Mouse (Mus musculus): Measurements from ENCODE around the gene Usp47. TPM values are rescaled to one million over a fixed set of nuclear protein-coding genes. Genes with fewer than 3 reads are reported as not detected.

Gene Usp47
- total RNA-seq (2012; rRNA removed) (47.8 and 51.1 TPM in 2 replicates), polyA plus RNA-seq (2012; ENCODE audit: insufficient read depth in 1 of 2, insufficient read length in 2 of 2, low read depth in 1 of 2, low replicate concordance in 2 of 2, missing spikeins in 1 of 2) (100 to 1,000 TPM in 1 of 2 experiments, 10 to 100 TPM in 1; 37.3 to 122 TPM)

GRCm38 (mm10) chr7:112023150-112023600 is at the start of gene Usp47:
Usp47 (plus strand) TSS chr7:112023504.
- peaks cover 0 to 24% of the 10 kb centered on the region in 2 experiments; a peak in 2 of 4 replicates for H3K36me3 ChIP-seq (ENCODE audit: control insufficient read depth in 1 of 2, insufficient read depth in 2 of 2, low read length in 2 of 2)
- peak within 1 kb of the TSS; percentile 90 for H3K9ac ChIP-seq (ENCODE audit: control insufficient read depth, low read depth, low read length, poor library complexity, severe bottlenecking)
- peaks cover 8 to 9% of the 10 kb centered on the region in 2 experiments for H3K4me1 ChIP-seq (ENCODE audit: control insufficient read depth in 1 of 2, insufficient read depth in 2 of 2, low read length in 2 of 2)
- H3K79me2 ChIP-seq (ENCODE audit: control insufficient read depth, insufficient read depth, low read length, poor library complexity), result peaks cover 46% of the 10 kb centered on the region
- H3K27ac ChIP-seq (ENCODE audit: control insufficient read depth, low read depth, low read length), result peak within 1 kb of the TSS; percentile 86
- peak within 1 kb of the TSS; percentile 74 to 95 for H3K4me3 ChIP-seq (ENCODE audit: control insufficient read depth in 1 of 2, insufficient read depth in 1 of 2, low read depth in 2 of 2, low read length in 2 of 2)
- TF ChIP-seq HCFC1 (IDR thresholded peaks at IDR 0.05; ENCODE audit: low read depth, low read length) (peak; percentile 75), MAZ (IDR thresholded peaks at IDR 0.05; ENCODE audit: low read depth, low read length) (peak; percentile 55; the same call in 1 of the 2 replicates), JUND (IDR thresholded peaks at IDR 0.05; ENCODE audit: low read depth, low read length) (no peak), ELF1 (IDR thresholded peaks at IDR 0.05; ENCODE audit: low read depth, low read length) (no peak), MYB (IDR thresholded peaks at IDR 0.05; ENCODE audit: low read depth, low read length) (no peak), MXI1 (IDR thresholded peaks at IDR 0.05; ENCODE audit: low read depth, low read length) (0 out of 2 replicates have a peak, but pooled peaks have one; percentile 8), CHD2 (IDR thresholded peaks at IDR 0.05; ENCODE audit: low read length) (peak; percentile 91), TCF12 (IDR thresholded peaks at IDR 0.05; ENCODE audit: low read depth, low read length) (peak; percentile 42; the same call in 1 of the 2 replicates), MAFK (IDR thresholded peaks at IDR 0.05; ENCODE audit: borderline replicate concordance, low read depth, low read length) (no peak), ZMIZ1 (IDR thresholded peaks at IDR 0.05; ENCODE audit: low read depth, low read length) (0 out of 2 replicates have a peak, but pooled peaks have one; percentile 54), CTCF (IDR thresholded peaks at IDR 0.05 in 2 of 3, conservative IDR thresholded peaks at IDR 0.05 in 1 of 3; ENCODE audit: control insufficient read depth in 1 of 3, insufficient read depth in 1 of 3, low read depth in 2 of 3, low read length in 3 of 3, poor library complexity in 1 of 3, severe bottlenecking in 1 of 3) (peak in 2 of 3 experiments; percentile 28 to 40; a peak in 5 of 6 replicates), SIN3A (IDR thresholded peaks at IDR 0.05; ENCODE audit: low read length) (0 out of 2 replicates have a peak, but pooled peaks have one; percentile 38), POLR2A (IDR thresholded peaks at IDR 0.05; ENCODE audit: control insufficient read depth in 1 of 2, insufficient read depth in 1 of 2, low read depth in 1 of 2, low read length in 2 of 2, poor library complexity in 1 of 2) (peak; percentile 81 to 99), TBP (IDR thresholded peaks at IDR 0.05; ENCODE audit: low read depth, low read length) (0 out of 2 replicates have a peak, but pooled peaks have one; percentile 35), E2F4 (IDR thresholded peaks at IDR 0.05; ENCODE audit: borderline replicate concordance, low read depth, low read length) (no peak), RCOR1 (IDR thresholded peaks at IDR 0.05; ENCODE audit: low read depth, low read length) (no peak), ETS1 (IDR thresholded peaks at IDR 0.05; ENCODE audit: low read depth, low read length) (no peak; the same call in 1 of the 2 replicates), NELFE (IDR thresholded peaks at IDR 0.05; ENCODE audit: low read depth, low read length) (peak; percentile 89), GABPA (IDR thresholded peaks at IDR 0.05; ENCODE audit: low read depth, low read length) (no peak), MAX (IDR thresholded peaks at IDR 0.05; ENCODE audit: low read length) (peak; percentile 73), ZC3H11A (IDR thresholded peaks at IDR 0.05; ENCODE audit: low read depth, low read length) (0 out of 2 replicates have a peak, but pooled peaks have one; percentile 3)
- H3K9me3 ChIP-seq (replicated peaks; ENCODE audit: insufficient read depth, low read length), result no peaks in the 10 kb centered on the region
- DNase-seq (ENCODE audit: low read depth, low spot score), result peak; percentile 84
- H3K27me3 ChIP-seq (ENCODE audit: control insufficient read depth in 1 of 2, insufficient read depth in 2 of 2, low read length in 2 of 2), result no peaks in the 10 kb centered on the region

All from MEL (cell line).